Mouse (Mus musculus) heart, postnatal 0 days (tissue): ENCODE results near the gene Smtnl2.

Experiments used
- CTCF ChIP-seq: IDR thresholded peaks from 2 replicates; pipeline ENCODE4 v1.5.1; 2016; ENCODE audit warnings: antibody characterized with exemption, control low read depth, low read depth
- EP300 ChIP-seq: IDR thresholded peaks from 2 replicates; pipeline ENCODE4 v1.6.1; 2016; ENCODE audit warnings: antibody characterized with exemption, low read depth

- TF ChIP-seq CTCF (no peak), EP300 (no peak)
These were observed 67.0 kb downstream of the Smtnl2 start for GRCm38 (mm10) chr11:72344486-72344885.
